Comparison of ENCODE assay signal across 9 mouse cellular contexts in genomic region chr2:166142561-166143112, GRCm38 (mm10). TPM values are rescaled to one million over a fixed set of nuclear protein-coding genes. Genes with fewer than 3 reads are reported as not detected.
DNase-seq lines count a peak whose midpoint lies in the region; ATAC-seq and TF ChIP-seq lines count a peak whose summit lies in the region.
"Had no signal": no experiment of that assay in that cellular context is flagged by ENCODE, and none has a peak within 500 bp of the region (broad histone marks: within the 10 kb centered on the region; RNA-seq: fewer than 3 reads in every experiment).

No protein-coding gene starts in this region.

- no peaks in the 10 kb centered on the region for H3K9me3 ChIP-seq in lung, embryonic 16.5 days (ENCODE audit: control insufficient read depth, low read length)
- H3K9me3 ChIP-seq in embryonic facial prominence, embryonic 13.5 days: no peaks in the 10 kb centered on the region
- no peaks in the 10 kb centered on the region for H3K9me3 ChIP-seq in hindbrain, embryonic 12.5 days (replicated peaks)
- H3K9me3 ChIP-seq: lung, embryonic 15.5 days had no signal

- no peak overlapping the region for H3K4me2 ChIP-seq in lung, embryonic 16.5 days (ENCODE audit: low read depth, low read length)
- H3K4me2 ChIP-seq in embryonic facial prominence, embryonic 13.5 days: peak overlapping the region; percentile 26
- no peak overlapping the region for H3K4me2 ChIP-seq in hindbrain, embryonic 12.5 days (replicated peaks)
- H3K4me2 ChIP-seq: lung, embryonic 15.5 days had no signal

- no peak overlapping the region for H3K27ac ChIP-seq in lung, embryonic 16.5 days (ENCODE audit: low read length)
- H3K27ac ChIP-seq in embryonic facial prominence, embryonic 13.5 days: peak overlapping the region; percentile 84
- H3K27ac ChIP-seq in hindbrain, embryonic 12.5 days: peak overlapping the region; percentile 68
- peak overlapping the region; percentile 88 for H3K27ac ChIP-seq in small intestine, adult 2 months (ENCODE audit: insufficient read depth, low read depth, low read length)
- H3K27ac ChIP-seq: lung, embryonic 15.5 days had no signal

- no peaks in the 10 kb centered on the region for H3K36me3 ChIP-seq in lung, embryonic 16.5 days (ENCODE audit: control insufficient read depth, insufficient read depth, low read length)
- H3K36me3 ChIP-seq in embryonic facial prominence, embryonic 13.5 days: peaks cover 28% of the 10 kb centered on the region
- no peaks in the 10 kb centered on the region for H3K36me3 ChIP-seq in hindbrain, embryonic 12.5 days
- no peaks in the 10 kb centered on the region for H3K36me3 ChIP-seq in small intestine, adult 2 months (ENCODE audit: control insufficient read depth, insufficient read depth, low read length)
- H3K36me3 ChIP-seq: lung, embryonic 15.5 days had no signal

- 54% methylated on average over 19 of the region's 19 CpGs for WGBS in lung, embryonic 16.5 days
- WGBS in embryonic facial prominence, embryonic 13.5 days: 29% methylated on average over 19 of the region's 19 CpGs
- 55% methylated on average over 19 of the region's 19 CpGs for WGBS in hindbrain, embryonic 12.5 days
- WGBS in small intestine, adult 2 months: 15% methylated on average over 19 of the region's 19 CpGs

- peaks cover 7% of the 10 kb centered on the region for H3K4me1 ChIP-seq in lung, embryonic 16.5 days (replicated peaks; ENCODE audit: control insufficient read depth, insufficient read depth, low read length)
- peaks cover 77% of the 10 kb centered on the region for H3K4me1 ChIP-seq in embryonic facial prominence, embryonic 13.5 days
- H3K4me1 ChIP-seq in hindbrain, embryonic 12.5 days: peaks cover 54% of the 10 kb centered on the region
- H3K4me1 ChIP-seq in small intestine, adult 2 months (ENCODE audit: control insufficient read depth, insufficient read depth, insufficient read length, low read length): peaks cover 66% of the 10 kb centered on the region

- peaks cover 2% of the 10 kb centered on the region; the same call in 1 of the 2 replicates for H3K27me3 ChIP-seq in lung, embryonic 16.5 days (ENCODE audit: control insufficient read depth, insufficient read depth, low read depth, low read length)
- H3K27me3 ChIP-seq in embryonic facial prominence, embryonic 13.5 days: no peaks in the 10 kb centered on the region
- 0 out of 2 replicates have a peak, but pooled peaks cover 7% of the 10 kb centered on the region for H3K27me3 ChIP-seq in hindbrain, embryonic 12.5 days
- H3K27me3 ChIP-seq in small intestine, adult 2 months (ENCODE audit: control insufficient read depth, insufficient read depth, low read length): no peaks in the 10 kb centered on the region

- no peak overlapping the region for H3K9ac ChIP-seq in lung, embryonic 16.5 days (ENCODE audit: low read length)
- peak overlapping the region; percentile 40 for H3K9ac ChIP-seq in embryonic facial prominence, embryonic 13.5 days
- no peak overlapping the region for H3K9ac ChIP-seq in hindbrain, embryonic 12.5 days
- H3K9ac ChIP-seq: lung, embryonic 15.5 days had no signal

- no peak for TF ChIP-seq POLR2A in small intestine, adult 2 months (IDR thresholded peaks at IDR 0.05; ENCODE audit: low read depth, low read length)

- TF ChIP-seq CTCF in small intestine, adult 2 months (IDR thresholded peaks at IDR 0.05; ENCODE audit: extremely low read depth, insufficient read length, insufficient replicate concordance, low read depth, low read length): no peak

- no peak overlapping the region for H3K4me3 ChIP-seq in lung, embryonic 16.5 days (ENCODE audit: low read length)
- H3K4me3 ChIP-seq in embryonic facial prominence, embryonic 13.5 days: no peak overlapping the region
- no peak overlapping the region for H3K4me3 ChIP-seq in hindbrain, embryonic 12.5 days
- peak overlapping the region; percentile 36 for H3K4me3 ChIP-seq in small intestine, adult 2 months (ENCODE audit: low read depth, low read length)
- H3K4me3 ChIP-seq: lung, embryonic 15.5 days had no signal

- ATAC-seq in lung, embryonic 16.5 days (ENCODE audit: low read depth): peak; percentile 45; the same call in 1 of the 2 replicates
- peak; percentile 69 for ATAC-seq in embryonic facial prominence, embryonic 13.5 days (ENCODE audit: insufficient number of reproducible peaks, insufficient read depth, low FRiP score, low TSS enrichment, low read depth)
- ATAC-seq in hindbrain, embryonic 12.5 days (ENCODE audit: low FRiP score): 0 out of 2 replicates have a peak, but pooled peaks have one; percentile 59
- no peak for ATAC-seq in megakaryocyte, adult 5-6 weeks (ENCODE audit: poor library complexity, severe bottlenecking)

- DNase-seq in lung, postnatal 25 days (ENCODE audit: low spot score): no peak
- peak; percentile 24 to 27 for DNase-seq in left cerebral cortex, adult 18-20 months (ENCODE audit: low spot score in 2 of 2)
- no peak for DNase-seq in cerebellum, postnatal 14 days

RNA-seq across cellular contexts. Expression of gene Sulf2, which starts 12.8 kb away (rescaled TPM):
- polyA plus RNA-seq in lung, embryonic 16.5 days (2015; fragmentation: Nextera tagmentation; extraction: Ambion mirVana): 23.8 and 28.2 TPM in 2 replicates
- polyA plus RNA-seq in embryonic facial prominence, embryonic 13.5 days (2015; fragmentation: Nextera tagmentation; extraction: Ambion mirVana): 127 and 143 TPM in 2 replicates
- polyA plus RNA-seq in hindbrain, embryonic 12.5 days (2016; fragmentation: Nextera tagmentation; extraction: Ambion mirVana): 185 and 186 TPM in 2 replicates
- total RNA-seq in left cerebral cortex, adult 18-20 months (2021): 10 to 100 TPM; 71.3 to 81.2 TPM
- polyA plus RNA-seq in small intestine, adult 2 months (2012; rRNA removed): 35.8 and 75.6 TPM in 2 replicates
- total RNA-seq in megakaryocyte, adult 5-6 weeks (2015): 71.3 and 72.6 TPM in 2 replicates
- 47.4 and 51.1 TPM in 2 replicates for total RNA-seq in megakaryocyte, adult 5-6 weeks (2017)

Comparison
In these comparisons a context has a peak if more than half of its experiments do, and no peak if none do; other contexts are left out.
1. DNase-seq: peak in left cerebral cortex, adult 18-20 months (2 of 2); none in lung, postnatal 25 days (single experiment) and cerebellum, postnatal 14 days (0 of 2).